Mouse (Mus musculus): ENCODE measurements at regions not wholly inside any gene's neighbourhood (a gene's known extent, or its start where the extent isn't known, plus 50 kb on each side); places are given as distances from the start of the nearest gene placed in this dataset.

DNA sequence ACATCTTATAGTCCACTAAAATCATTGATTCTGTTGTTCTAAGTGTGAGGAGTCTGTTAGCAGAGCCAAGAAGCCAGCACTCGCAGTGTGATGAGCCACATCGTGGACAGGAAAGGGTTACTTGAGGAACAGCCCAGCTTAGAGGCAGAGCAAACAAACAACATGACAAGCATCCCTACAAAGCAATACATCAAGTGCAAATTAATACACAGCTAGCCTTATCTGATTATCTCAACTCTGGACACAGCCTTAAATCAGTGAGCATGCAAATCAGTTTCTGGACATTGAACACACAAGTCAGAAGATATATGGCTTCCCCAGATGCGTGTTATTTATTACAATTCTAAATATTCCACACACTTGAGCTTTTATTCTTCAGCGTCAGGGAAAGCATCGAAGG is 52.4 kb upstream of the 4932438A13Rik start:
- H3K4me2 ChIP-seq = no peak overlapping the region
- H3K9me3 ChIP-seq = no peaks in the 10 kb centered on the region
- H3K27ac ChIP-seq = no peak overlapping the region
- H3K27me3 ChIP-seq = no peaks in the 10 kb centered on the region
- no peaks in the 10 kb centered on the region for H3K36me3 ChIP-seq
- H3K4me3 ChIP-seq = no peak overlapping the region
- WGBS = 83% methylated on average over 5 of the region's 5 CpGs
- no peak overlapping the region for H3K9ac ChIP-seq
- H3K4me1 ChIP-seq (replicated peaks) = no peaks in the 10 kb centered on the region; the same call in 1 of the 2 replicates
- no peak for ATAC-seq (ENCODE audit: low FRiP score)

Measured in hindbrain, embryonic 13.5 days (tissue).